Mouse (Mus musculus) cerebellum, adult 9-11 months (tissue): ENCODE results near the gene B4gat1.

Experiments used
- DNase-seq: peaks from one replicate; pipeline ENCODE4 v3.0.0; 2022

The B4gat1 gene

GRCm38 (mm10) chr19:5085145-5085863, 46.7 kb downstream of the B4gat1 start, which contains the start of gene Tmem151a:
TSS of gene Tmem151a (minus strand) at chr19:5085531.
- peak; percentile 84 for DNase-seq

- DNase-seq: peak; percentile 29
These were observed 47.9 kb downstream of the B4gat1 start for GRCm38 (mm10) chr19:5086533-5086932.

GRCm38 (mm10) chr19:5087884-5088728, 49.5 kb downstream of the B4gat1 start, which contains the start of gene Yif1a:
TSS of gene Yif1a (plus strand) at chr19:5088538.
- peak; percentile 99 for DNase-seq

GRCm38 (mm10) chr19:5089324-5089723, 50.7 kb downstream of the B4gat1 start:
- peak; percentile 68 for DNase-seq
